Mouse (Mus musculus): ENCODE results near the gene Cdc37.

- TF ChIP-seq GATA1 (IDR thresholded peaks at IDR 0.05; ENCODE audit: low read length): no peak
- no peak for TF ChIP-seq TAL1 (IDR thresholded peaks at IDR 0.05; ENCODE audit: low read length)
Observed at GRCm38 (mm10) chr9:21154787-21155186, 5.0 kb upstream of the Cdc37 start.
